Mouse (Mus musculus) lung, adult 2 months (tissue): ENCODE measurements around the gene Htra3.

Experiments used
- CTCF ChIP-seq: fragments of 200-500 bp; IDR thresholded peaks from 2 replicates; pipeline ENCODE4 v1.5.1; 2011; ENCODE audit warnings: mild to moderate bottlenecking, low read length, control low read depth; ENCODE audit not compliant: insufficient read depth
- POLR2A ChIP-seq: fragments of 200-500 bp; IDR thresholded peaks from 2 replicates; pipeline ENCODE4 v1.6.1; 2011; ENCODE audit warnings: low read depth, mild to moderate bottlenecking, control low read depth, low read length, borderline replicate concordance; ENCODE audit errors: extremely low read depth

DNA sequence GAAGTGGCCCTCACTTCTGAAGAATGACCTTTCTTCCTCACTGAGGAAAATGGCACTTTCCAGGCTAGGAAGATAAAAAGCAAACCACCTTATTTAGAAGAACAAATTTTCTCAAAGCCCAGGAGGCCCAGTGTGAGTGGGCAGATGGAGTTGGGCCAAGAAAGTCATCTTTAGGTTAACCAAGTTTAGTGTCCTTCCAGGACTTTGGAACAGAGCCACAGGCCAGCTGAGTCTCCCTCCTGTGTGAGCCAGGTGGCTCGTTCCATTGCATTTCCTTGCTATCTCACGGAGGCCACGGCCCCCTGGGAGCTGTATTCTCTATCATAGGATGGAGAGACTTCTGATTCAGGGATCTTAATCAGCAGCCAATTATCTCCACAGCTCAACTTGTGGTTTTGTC lies 31.3 kb upstream of the Htra3 start:
- TF ChIP-seq POLR2A = no peak
- TF ChIP-seq CTCF = no peak
